Comparison of ENCODE assay signal across 8 mouse cellular contexts in the genomic region with DNA sequence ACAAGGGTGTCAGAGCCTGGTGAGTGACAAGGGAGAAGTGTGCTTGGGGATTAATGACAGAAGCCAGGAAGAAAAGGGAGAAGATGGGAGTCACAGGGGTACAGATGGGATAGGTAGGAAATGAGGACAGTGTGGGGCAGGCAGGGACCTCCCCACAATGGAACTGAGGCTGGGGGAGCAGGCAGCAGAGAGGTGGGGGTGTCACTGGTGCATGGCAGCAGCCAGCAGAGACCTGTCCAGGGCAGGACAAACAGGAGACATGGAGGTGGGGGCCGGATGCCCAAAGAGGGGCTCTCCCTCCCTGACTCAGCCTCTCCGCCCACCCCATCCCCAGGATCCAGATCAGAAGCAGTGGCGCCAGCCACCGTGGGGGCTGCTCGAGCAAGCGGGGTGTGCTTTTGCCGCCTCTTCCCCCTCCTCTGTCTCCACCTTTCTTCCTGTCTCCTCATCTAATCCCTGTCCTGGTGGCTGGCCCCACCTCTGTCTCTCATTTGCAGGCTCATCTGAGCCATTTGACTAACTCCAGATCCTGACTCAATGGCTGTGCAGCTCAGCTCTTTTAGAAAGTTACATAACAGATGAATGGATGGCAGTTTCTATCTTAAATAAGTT. TPM values are rescaled to one million over a fixed set of nuclear protein-coding genes. Genes with fewer than 3 reads are reported as not detected.
DNase-seq lines count a peak whose midpoint lies in the region; ATAC-seq and TF ChIP-seq lines count a peak whose summit lies in the region.

No protein-coding gene starts in this region.

- H3K36me3 ChIP-seq in lung, embryonic 16.5 days (ENCODE audit: control insufficient read depth, insufficient read depth, low read length): peaks cover 29% of the 10 kb centered on the region
- H3K36me3 ChIP-seq in liver, embryonic 16.5 days (ENCODE audit: control insufficient read depth, insufficient read depth): peaks cover 19% of the 10 kb centered on the region
- peaks cover 20% of the 10 kb centered on the region for H3K36me3 ChIP-seq in stomach, postnatal 0 days (ENCODE audit: control insufficient read depth, insufficient read depth, low read length)

- peak overlapping the region; percentile 36 for H3K9ac ChIP-seq in lung, embryonic 16.5 days (ENCODE audit: low read length)
- H3K9ac ChIP-seq in liver, embryonic 16.5 days (ENCODE audit: low read depth, low read length): no peak overlapping the region
- H3K9ac ChIP-seq in stomach, postnatal 0 days (ENCODE audit: low read length): peak overlapping the region; percentile 27; the same call in 1 of the 2 replicates

- no peak for TF ChIP-seq CTCF in stomach, postnatal 0 days (IDR thresholded peaks at IDR 0.05; ENCODE audit: low read depth)

- no peak overlapping the region for H3K4me3 ChIP-seq in lung, embryonic 16.5 days (ENCODE audit: low read length)
- H3K4me3 ChIP-seq in liver, embryonic 16.5 days (ENCODE audit: low read depth, low read length): no peak overlapping the region
- H3K4me3 ChIP-seq in stomach, postnatal 0 days (ENCODE audit: low read depth, low read length): no peak overlapping the region

- 13% methylated on average over 7 of the region's 7 CpGs for WGBS in lung, embryonic 16.5 days
- WGBS in liver, embryonic 16.5 days (ENCODE audit: insufficient replicate concordance): 50% methylated on average over 7 of the region's 7 CpGs
- 23% methylated on average over 6 of the region's 7 CpGs for WGBS in stomach, postnatal 0 days

- H3K9me3 ChIP-seq in lung, embryonic 16.5 days (ENCODE audit: control insufficient read depth, low read length): no peaks in the 10 kb centered on the region
- no peaks in the 10 kb centered on the region for H3K9me3 ChIP-seq in liver, embryonic 16.5 days (replicated peaks; ENCODE audit: control insufficient read depth, low read length)
- H3K9me3 ChIP-seq in stomach, postnatal 0 days (ENCODE audit: control insufficient read depth, low read length): no peaks in the 10 kb centered on the region

- peaks cover 30% of the 10 kb centered on the region for H3K4me1 ChIP-seq in lung, embryonic 16.5 days (replicated peaks; ENCODE audit: control insufficient read depth, insufficient read depth, low read length)
- H3K4me1 ChIP-seq in liver, embryonic 16.5 days (ENCODE audit: control insufficient read depth, low read depth, low read length): peaks cover 33% of the 10 kb centered on the region
- peaks cover 6% of the 10 kb centered on the region for H3K4me1 ChIP-seq in stomach, postnatal 0 days (replicated peaks; ENCODE audit: control insufficient read depth, insufficient read depth)

- H3K4me2 ChIP-seq in lung, embryonic 16.5 days (ENCODE audit: low read depth, low read length): no peak overlapping the region
- no peak overlapping the region for H3K4me2 ChIP-seq in liver, embryonic 16.5 days (ENCODE audit: low read depth, low read length)
- no peak overlapping the region; the same call in 1 of the 2 replicates for H3K4me2 ChIP-seq in stomach, postnatal 0 days (replicated peaks; ENCODE audit: low read depth)

- TF ChIP-seq EP300 in stomach, postnatal 0 days (optimal IDR thresholded peaks at IDR 0.05): no peak

- intact Hi-C loops in heart, postnatal 10 days (cut with DNase I): no loop called here

- ATAC-seq in lung, embryonic 16.5 days (ENCODE audit: low read depth): no peak
- no peak for ATAC-seq in liver, embryonic 16.5 days (ENCODE audit: low read depth)
- ATAC-seq in stomach, postnatal 0 days (ENCODE audit: low FRiP score, low TSS enrichment): peak; percentile 21; the same call in 1 of the 2 replicates

- H3K27ac ChIP-seq in lung, embryonic 16.5 days (ENCODE audit: low read length): 0 out of 2 replicates have a peak overlapping the region, but pooled peaks have one; percentile 2
- H3K27ac ChIP-seq in liver, embryonic 16.5 days (ENCODE audit: low read length): 0 out of 2 replicates have a peak overlapping the region, but pooled peaks have one; percentile 20
- 0 out of 2 replicates have a peak overlapping the region, but pooled peaks have one; percentile 18 for H3K27ac ChIP-seq in stomach, postnatal 0 days (replicated peaks)

- DNase-seq in adrenal gland, adult (ENCODE audit: inconsistent age in 2 of 2, low spot score in 1 of 2): peak; percentile 61 to 70
- DNase-seq in adrenal gland, postnatal 4 days (ENCODE audit: low spot score in 2 of 2): no peak
- no peak for DNase-seq in lung, postnatal 25 days (ENCODE audit: low spot score)
- DNase-seq in heart, postnatal 10 days: peak; percentile 37 to 47
- DNase-seq in stomach, postnatal 0 days (ENCODE audit: low spot score): no peak
- no peak for DNase-seq in urinary bladder, postnatal 4 days (ENCODE audit: low spot score in 2 of 2)

- H3K27me3 ChIP-seq in lung, embryonic 16.5 days (ENCODE audit: control insufficient read depth, insufficient read depth, low read depth, low read length): no peaks in the 10 kb centered on the region
- no peaks in the 10 kb centered on the region for H3K27me3 ChIP-seq in liver, embryonic 16.5 days (ENCODE audit: control insufficient read depth, insufficient read depth, low read depth, low read length)
- no peaks in the 10 kb centered on the region for H3K27me3 ChIP-seq in stomach, postnatal 0 days (ENCODE audit: control insufficient read depth, insufficient read depth, low read length)

RNA-seq across cellular contexts. Expression of a gene that starts 8.3 kb away (rescaled TPM):
- 10 to 100 TPM; 49.4 to 51.5 TPM for total RNA-seq in adrenal gland, postnatal 4 days (2021)
- polyA plus RNA-seq in lung, embryonic 16.5 days (2015; fragmentation: Nextera tagmentation; extraction: Ambion mirVana): 21.1 and 24.9 TPM in 2 replicates
- 10 to 100 TPM; 48.9 to 51.9 TPM for total RNA-seq in heart, postnatal 10 days (2021)
- polyA plus RNA-seq in liver, embryonic 16.5 days (2015; fragmentation: Nextera tagmentation; extraction: Ambion mirVana): 8.5 and 11.9 TPM in 2 replicates
- polyA plus RNA-seq in stomach, postnatal 0 days (2015; fragmentation: Nextera tagmentation; extraction: Ambion mirVana): 7.9 and 10.2 TPM in 2 replicates

RNA-seq across cellular contexts. Expression of a gene that starts 23.8 kb away (rescaled TPM):
- 10 to 100 TPM; 47.3 to 48.9 TPM for total RNA-seq in adrenal gland, postnatal 4 days (2021)
- 3.1 and 3.4 TPM in 2 replicates for polyA plus RNA-seq in lung, embryonic 16.5 days (2015; fragmentation: Nextera tagmentation; extraction: Ambion mirVana)
- 10 to 100 TPM; 43.6 to 45.5 TPM for total RNA-seq in heart, postnatal 10 days (2021)
- 3.1 and 4.1 TPM in 2 replicates for polyA plus RNA-seq in liver, embryonic 16.5 days (2015; fragmentation: Nextera tagmentation; extraction: Ambion mirVana)
- 1.4 and 1.6 TPM in 2 replicates for polyA plus RNA-seq in stomach, postnatal 0 days (2015; fragmentation: Nextera tagmentation; extraction: Ambion mirVana)

RNA-seq across cellular contexts. Expression of a gene that starts 30.0 kb away (rescaled TPM):
- 10 to 100 TPM; 21.5 to 24.1 TPM for total RNA-seq in adrenal gland, postnatal 4 days (2021)
- polyA plus RNA-seq in lung, embryonic 16.5 days (2015; fragmentation: Nextera tagmentation; extraction: Ambion mirVana): 33.1 and 35.8 TPM in 2 replicates
- 10 to 100 TPM; 12.3 to 14.3 TPM for total RNA-seq in heart, postnatal 10 days (2021)
- polyA plus RNA-seq in liver, embryonic 16.5 days (2015; fragmentation: Nextera tagmentation; extraction: Ambion mirVana): 20.1 and 21.0 TPM in 2 replicates
- 11.6 and 12.5 TPM in 2 replicates for polyA plus RNA-seq in stomach, postnatal 0 days (2015; fragmentation: Nextera tagmentation; extraction: Ambion mirVana)

RNA-seq across cellular contexts. Expression of a gene that starts 35.7 kb away (rescaled TPM):
- total RNA-seq in adrenal gland, postnatal 4 days (2021): 1 to 10 TPM in 1 of 2 experiments, under 1 TPM in 1; 0.76 to 1.9 TPM
- 3.6 and 3.9 TPM in 2 replicates for polyA plus RNA-seq in lung, embryonic 16.5 days (2015; fragmentation: Nextera tagmentation; extraction: Ambion mirVana)
- not detected for total RNA-seq in heart, postnatal 10 days (2021)
- polyA plus RNA-seq in liver, embryonic 16.5 days (2015; fragmentation: Nextera tagmentation; extraction: Ambion mirVana): 0.78 and 1.3 TPM in 2 replicates
- 0.78 and 0.92 TPM in 2 replicates for polyA plus RNA-seq in stomach, postnatal 0 days (2015; fragmentation: Nextera tagmentation; extraction: Ambion mirVana)

RNA-seq across cellular contexts. Expression of a gene that starts 43.9 kb away (rescaled TPM):
- 100 to 1,000 TPM; 167 to 177 TPM for total RNA-seq in adrenal gland, postnatal 4 days (2021)
- polyA plus RNA-seq in lung, embryonic 16.5 days (2015; fragmentation: Nextera tagmentation; extraction: Ambion mirVana): 47.9 and 55.8 TPM in 2 replicates
- total RNA-seq in heart, postnatal 10 days (2021): 100 to 1,000 TPM; 117 to 119 TPM
- 24.8 and 24.9 TPM in 2 replicates for polyA plus RNA-seq in liver, embryonic 16.5 days (2015; fragmentation: Nextera tagmentation; extraction: Ambion mirVana)
- polyA plus RNA-seq in stomach, postnatal 0 days (2015; fragmentation: Nextera tagmentation; extraction: Ambion mirVana): 25.9 and 27.5 TPM in 2 replicates

Comparison
In these comparisons a context has a peak if more than half of its experiments do, and no peak if none do; other contexts are left out.
1. DNase-seq: peak in adrenal gland, adult (2 of 2) and heart, postnatal 10 days (2 of 2); none in adrenal gland, postnatal 4 days (0 of 2), lung, postnatal 25 days (single experiment), stomach, postnatal 0 days (single experiment) and urinary bladder, postnatal 4 days (0 of 2).
2. Peak in every context shown above with its lines, with median percentiles within 50 percentile points of each other: H3K27ac ChIP-seq.